Mouse (Mus musculus): ENCODE results near the gene Wnt7b. TPM values are rescaled to one million over a fixed set of nuclear protein-coding genes. Genes with fewer than 3 reads are reported as not detected.

The Wnt7b gene
- polyA plus RNA-seq, 1 experiment from 2014 or later, result 127 TPM

- Histone ChIP-seq H3K4me3 (no peak overlapping the region), H3K36me3 (no peaks in the 10 kb centered on the region), H3K9me3 (no peaks in the 10 kb centered on the region), H3K27me3 (ENCODE audit: insufficient read depth, poor library complexity, severe bottlenecking) (peaks cover 34% of the 10 kb centered on the region), H3K4me1 (replicated peaks) (peaks cover 24% of the 10 kb centered on the region), H3K27ac (no peak overlapping the region)
- 57% methylated on average over 17 of the region's 17 CpGs for WGBS
- DNase-seq (ENCODE audit: low spot score), result peak; percentile 74
Observed at GRCm38 (mm10) chr15:85598984-85599886, 17.0 kb upstream of the Wnt7b start.

GRCm38 (mm10) chr15:85598443-85598842 is 16.2 kb upstream of the Wnt7b start:
- no peaks in the 10 kb centered on the region for H3K36me3 ChIP-seq
- WGBS, result 63% methylated on average over 5 of the region's 5 CpGs
- H3K4me1 ChIP-seq (replicated peaks), result peaks cover 24% of the 10 kb centered on the region
- no peak overlapping the region for H3K4me3 ChIP-seq
- no peak for DNase-seq (ENCODE audit: low spot score)
- peaks cover under 1% of the 10 kb centered on the region; the same call in 1 of the 2 replicates for H3K9me3 ChIP-seq
- no peak overlapping the region for H3K27ac ChIP-seq
- H3K27me3 ChIP-seq (ENCODE audit: insufficient read depth, poor library complexity, severe bottlenecking), result peaks cover 34% of the 10 kb centered on the region

GRCm38 (mm10) chr15:85597403-85597802 is 15.1 kb upstream of the Wnt7b start:
- H3K27ac ChIP-seq, result no peak overlapping the region
- no peak for DNase-seq (ENCODE audit: low spot score)

GRCm38 (mm10) chr15:85592674-85593073 is 10.4 kb upstream of the Wnt7b start:
- Histone ChIP-seq H3K27ac (no peak overlapping the region), H3K4me3 (no peak overlapping the region), H3K27me3 (ENCODE audit: insufficient read depth, poor library complexity, severe bottlenecking) (0 out of 2 replicates have a peak, but pooled peaks cover 4% of the 10 kb centered on the region), H3K9me3 (peaks cover 11% of the 10 kb centered on the region; the same call in 1 of the 2 replicates), H3K36me3 (no peaks in the 10 kb centered on the region), H3K4me1 (replicated peaks) (no peaks in the 10 kb centered on the region)
- no peak for DNase-seq (ENCODE audit: low spot score)
- 79% methylated on average over 4 of the region's 4 CpGs for WGBS

More at GRCm38 (mm10) chr15:85597403-85597802, 15.1 kb upstream of the Wnt7b start:
- 74% methylated on average over 3 of the region's 3 CpGs for WGBS
- Histone ChIP-seq H3K36me3 (no peaks in the 10 kb centered on the region), H3K27me3 (ENCODE audit: insufficient read depth, poor library complexity, severe bottlenecking) (peaks cover 30% of the 10 kb centered on the region), H3K9me3 (peaks cover 5% of the 10 kb centered on the region; the same call in 1 of the 2 replicates), H3K4me1 (replicated peaks) (peaks cover 24% of the 10 kb centered on the region), H3K4me3 (no peak overlapping the region)

GRCm38 (mm10) chr15:85590831-85591230 is 8.6 kb upstream of the Wnt7b start:
- H3K27ac ChIP-seq, result no peak overlapping the region
- no peaks in the 10 kb centered on the region for H3K4me1 ChIP-seq (replicated peaks)
- H3K9me3 ChIP-seq, result peaks cover 11% of the 10 kb centered on the region; the same call in 1 of the 2 replicates
- H3K36me3 ChIP-seq, result no peaks in the 10 kb centered on the region
- no peak for DNase-seq (ENCODE audit: low spot score)
- H3K27me3 ChIP-seq (ENCODE audit: insufficient read depth, poor library complexity, severe bottlenecking), result peaks cover 7% of the 10 kb centered on the region; the same call in 1 of the 2 replicates
- H3K4me3 ChIP-seq, result no peak overlapping the region
- 91% methylated on average over 10 of the region's 10 CpGs for WGBS

GRCm38 (mm10) chr15:85583504-85583903 is 1.2 kb upstream of the Wnt7b start:
- peak; percentile 77 for DNase-seq (ENCODE audit: low spot score)
- Histone ChIP-seq H3K4me1 (replicated peaks) (peaks cover 51% of the 10 kb centered on the region), H3K4me3 (no peak overlapping the region), H3K36me3 (no peaks in the 10 kb centered on the region), H3K27me3 (ENCODE audit: insufficient read depth, poor library complexity, severe bottlenecking) (peaks cover 74% of the 10 kb centered on the region), H3K27ac (no peak overlapping the region), H3K9me3 (no peaks in the 10 kb centered on the region)
- 3% methylated on average over 11 of the region's 11 CpGs for WGBS

- H3K27me3 ChIP-seq (ENCODE audit: insufficient read depth, poor library complexity, severe bottlenecking), result peaks cover 78% of the 10 kb centered on the region
- H3K36me3 ChIP-seq, result no peaks in the 10 kb centered on the region
- H3K4me1 ChIP-seq (replicated peaks), result peaks cover 56% of the 10 kb centered on the region
- 2% methylated on average over 8 of the region's 8 CpGs for WGBS
- DNase-seq (ENCODE audit: low spot score), result peak; percentile 87
- H3K9me3 ChIP-seq, result no peaks in the 10 kb centered on the region
- H3K27ac ChIP-seq, result 0 out of 2 replicates have a peak overlapping the region, but pooled peaks have one; percentile 92
- peak overlapping the region; percentile 77 for H3K4me3 ChIP-seq
Observed at GRCm38 (mm10) chr15:85583024-85583423, 751 bp upstream of the Wnt7b start.

GRCm38 (mm10) chr15:85581563-85582064 is 659 bp downstream of the Wnt7b start:
- Histone ChIP-seq H3K9me3 (no peaks in the 10 kb centered on the region), H3K27ac (peak overlapping the region; percentile 92), H3K27me3 (ENCODE audit: insufficient read depth, poor library complexity, severe bottlenecking) (peaks cover 92% of the 10 kb centered on the region), H3K36me3 (no peaks in the 10 kb centered on the region), H3K4me3 (peak overlapping the region; percentile 77), H3K4me1 (replicated peaks) (peaks cover 70% of the 10 kb centered on the region)
- WGBS, result under 1% methylated on average over 66 of the region's 67 CpGs
- DNase-seq (ENCODE audit: low spot score), result no peak

GRCm38 (mm10) chr15:85580934-85581562 is 1.2 kb downstream of the Wnt7b start:
- no peaks in the 10 kb centered on the region for H3K9me3 ChIP-seq
- H3K27me3 ChIP-seq (ENCODE audit: insufficient read depth, poor library complexity, severe bottlenecking), result peaks cover 97% of the 10 kb centered on the region
- H3K36me3 ChIP-seq, result no peaks in the 10 kb centered on the region
- peaks cover 76% of the 10 kb centered on the region for H3K4me1 ChIP-seq (replicated peaks)
- WGBS, result 1% methylated on average over 66 of the region's 66 CpGs
- peak overlapping the region; percentile 92 for H3K27ac ChIP-seq
- DNase-seq (ENCODE audit: low spot score), result peak; percentile 46
- H3K4me3 ChIP-seq, result peak overlapping the region; percentile 77

- Histone ChIP-seq H3K36me3 (no peaks in the 10 kb centered on the region), H3K27ac (peak overlapping the region; percentile 92), H3K27me3 (ENCODE audit: insufficient read depth, poor library complexity, severe bottlenecking) (peaks cover 97% of the 10 kb centered on the region), H3K4me1 (replicated peaks) (peaks cover 82% of the 10 kb centered on the region), H3K4me3 (peak overlapping the region; percentile 77), H3K9me3 (no peaks in the 10 kb centered on the region)
- peak; percentile 42 for DNase-seq (ENCODE audit: low spot score)
- under 1% methylated on average over 47 of the region's 47 CpGs for WGBS
Observed at GRCm38 (mm10) chr15:85580483-85580882, 1.8 kb downstream of the Wnt7b start.

- under 1% methylated on average over 54 of the region's 54 CpGs for WGBS
- Histone ChIP-seq H3K9me3 (no peaks in the 10 kb centered on the region), H3K4me3 (peak overlapping the region; percentile 77), H3K36me3 (no peaks in the 10 kb centered on the region), H3K27me3 (ENCODE audit: insufficient read depth, poor library complexity, severe bottlenecking) (peaks cover 100% of the 10 kb centered on the region), H3K4me1 (replicated peaks) (peaks cover 100% of the 10 kb centered on the region), H3K27ac (peak overlapping the region; percentile 92)
- peak; percentile 52 for DNase-seq (ENCODE audit: low spot score)
Observed at GRCm38 (mm10) chr15:85577583-85578460, 4.5 kb downstream of the Wnt7b start.
